Mouse (Mus musculus) cerebellum, adult 8-10 months (tissue): ENCODE results near the gene Cdhr3.
A peak's percentile ranks its signal among the peaks of the same experiment; 100 is the strongest.

Source experiments
- DNase-seq: peaks from one replicate; pipeline ENCODE4 v3.0.0; 2022

Cdhr3 gene

DNA sequence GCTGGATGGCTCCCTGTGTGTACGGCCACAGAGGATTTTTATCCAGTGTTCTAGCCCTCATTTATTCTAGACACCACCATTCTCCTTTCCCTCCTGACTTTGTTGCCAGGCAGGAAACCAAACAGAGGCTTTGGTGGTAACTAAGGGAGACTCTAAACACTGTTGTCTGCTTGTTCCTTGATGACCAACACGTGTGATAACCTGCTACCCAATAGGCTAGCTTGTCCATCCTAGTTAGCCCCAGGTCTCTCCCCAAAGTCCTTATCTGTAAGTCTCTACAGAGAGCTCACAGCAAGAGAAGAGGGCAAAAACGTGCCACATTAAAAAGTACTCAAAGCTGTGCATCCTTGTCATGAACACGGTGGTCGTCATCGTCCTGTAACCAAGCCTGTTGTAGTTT lies at the start of gene Cdhr3:
Cdhr3 (minus strand) TSS at position 101 of the 400 bp plus-strand sequence.
- no peak for DNase-seq

DNA sequence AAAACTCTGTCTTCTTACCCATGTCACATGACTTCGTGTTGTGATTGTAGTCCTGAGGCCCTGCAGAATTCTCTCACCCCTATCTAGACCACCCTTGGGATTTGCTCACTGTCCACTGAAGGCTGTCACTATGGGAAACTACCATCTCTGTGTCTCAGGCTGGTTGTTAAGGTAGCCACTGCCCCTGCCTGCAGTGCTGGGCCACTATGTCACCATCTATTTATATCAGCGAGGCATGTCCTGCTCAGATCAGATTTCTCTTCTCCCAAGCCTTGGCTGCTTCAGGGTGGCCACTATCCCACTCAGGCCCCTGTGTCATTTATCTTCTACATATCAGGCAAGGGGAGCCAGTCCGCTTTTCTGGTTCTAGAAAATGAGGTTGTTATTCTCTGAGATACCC lies 46.4 kb upstream of the Cdhr3 start:
- DNase-seq = no peak

DNA sequence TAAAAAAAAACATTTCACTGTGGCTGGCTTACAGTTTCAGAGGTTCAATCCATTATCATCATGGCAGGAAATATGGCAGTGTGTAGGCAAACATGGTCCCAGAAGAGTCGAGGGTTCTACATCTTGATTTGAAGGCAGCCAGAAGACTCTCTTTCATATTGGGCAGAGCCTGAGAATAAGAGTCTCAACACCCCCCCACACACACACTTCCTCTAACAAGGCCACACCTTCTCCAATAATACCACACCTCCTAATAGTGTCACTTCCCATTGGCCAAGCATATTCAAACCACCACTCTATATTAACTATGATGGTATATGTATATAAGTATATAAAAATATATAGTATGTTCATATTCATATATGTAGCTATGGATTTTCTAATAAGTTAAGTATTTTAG lies 45.2 kb upstream of the Cdhr3 start:
- DNase-seq = no peak

DNA sequence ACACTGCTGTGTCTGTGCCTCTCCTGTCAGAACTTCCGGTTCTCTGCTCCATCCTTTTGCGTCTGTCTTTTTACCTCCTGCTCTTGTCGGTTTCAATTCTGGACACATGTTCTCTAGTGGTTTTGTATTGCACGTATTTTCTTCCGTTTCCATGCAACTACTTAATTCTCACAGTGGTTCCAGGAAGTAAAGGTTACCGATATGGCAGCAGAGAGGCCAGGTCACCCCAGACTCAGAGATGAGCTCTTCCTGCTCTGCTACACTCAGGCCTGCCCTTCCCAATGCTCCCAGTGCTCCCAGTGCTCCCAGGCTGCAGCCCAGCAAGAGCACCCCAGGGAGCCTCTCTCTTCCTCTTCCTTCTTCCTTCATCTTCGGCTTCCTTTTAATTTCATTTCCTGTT lies 39.1 kb upstream of the Cdhr3 start:
- DNase-seq = no peak

DNA sequence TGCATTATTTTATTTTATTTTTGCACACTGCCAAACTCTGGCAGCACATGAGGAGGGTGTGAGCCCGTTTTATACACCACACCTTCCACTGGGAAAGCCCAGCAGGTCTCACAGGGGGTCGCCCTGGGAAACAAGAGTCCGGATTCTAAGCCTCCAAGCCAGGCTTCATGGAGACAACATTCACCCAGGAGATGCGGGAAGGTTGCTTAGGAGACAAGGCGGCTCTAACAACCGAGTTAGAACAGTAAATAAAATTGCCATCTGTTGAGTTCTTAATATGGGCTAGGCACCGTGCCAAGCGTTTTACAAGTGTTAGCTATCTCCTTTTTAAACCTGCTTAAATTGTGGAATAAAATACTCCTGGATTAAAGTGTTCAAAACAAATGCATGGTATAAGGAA lies 37.7 kb upstream of the Cdhr3 start:
- DNase-seq = no peak

DNA sequence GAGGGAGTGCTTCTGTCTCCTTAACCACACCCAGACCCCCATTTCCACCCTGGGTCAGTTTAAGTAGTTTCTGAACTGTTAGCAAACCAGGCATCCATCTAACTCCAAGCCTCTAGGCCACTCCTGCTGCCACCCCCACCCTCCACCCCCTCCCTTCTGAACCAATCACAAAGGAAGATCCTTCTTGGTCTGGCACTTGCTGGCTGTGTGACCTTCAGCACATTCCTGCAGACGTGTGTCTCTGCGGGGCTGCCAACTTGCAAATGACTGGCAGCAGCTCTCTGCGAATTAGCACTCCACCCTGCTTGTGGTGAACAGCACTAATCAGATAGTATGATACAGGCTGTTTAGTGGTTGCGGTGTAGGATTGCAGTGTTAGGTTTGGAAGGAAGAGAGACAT lies 36.7 kb upstream of the Cdhr3 start:
- no peak for DNase-seq

DNA sequence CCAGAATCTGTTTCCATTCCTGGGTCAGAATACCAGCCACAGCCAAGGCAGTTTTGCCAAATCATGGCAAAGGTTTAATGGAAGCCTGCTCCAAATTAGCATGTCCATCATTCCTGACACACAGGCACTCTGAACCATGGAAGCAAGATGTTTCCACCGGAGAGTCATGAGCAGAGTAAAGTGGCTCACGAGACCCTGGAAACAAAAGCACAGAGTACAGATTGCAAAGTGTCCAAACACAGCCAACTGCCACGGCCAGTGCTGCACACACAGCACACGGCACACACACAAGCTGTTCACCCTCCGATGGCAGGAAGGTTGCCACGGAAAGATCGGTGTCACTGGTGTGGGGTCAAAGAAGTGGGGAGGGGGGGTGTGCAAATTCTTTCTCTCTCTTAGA lies 36.0 kb upstream of the Cdhr3 start:
- no peak for DNase-seq

DNA sequence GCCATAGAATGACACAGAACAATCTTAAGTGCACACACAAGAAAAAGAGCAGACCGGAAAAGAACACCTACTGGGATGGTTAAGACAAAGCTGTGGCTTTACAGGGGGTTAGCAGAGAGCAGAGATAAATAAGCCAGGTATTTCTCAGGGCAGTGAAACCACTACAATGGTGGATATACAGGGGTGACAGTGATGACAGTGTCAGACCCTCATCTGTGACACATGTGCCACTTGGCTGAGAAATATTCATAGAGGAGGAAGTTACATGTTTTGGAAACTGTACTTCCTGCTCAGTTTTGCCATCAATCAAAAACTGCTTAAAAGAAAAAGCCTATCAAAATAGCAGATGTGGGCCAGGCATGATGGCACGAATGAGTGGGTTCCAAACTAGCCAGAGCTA lies 35.4 kb upstream of the Cdhr3 start:
- no peak for DNase-seq

DNA sequence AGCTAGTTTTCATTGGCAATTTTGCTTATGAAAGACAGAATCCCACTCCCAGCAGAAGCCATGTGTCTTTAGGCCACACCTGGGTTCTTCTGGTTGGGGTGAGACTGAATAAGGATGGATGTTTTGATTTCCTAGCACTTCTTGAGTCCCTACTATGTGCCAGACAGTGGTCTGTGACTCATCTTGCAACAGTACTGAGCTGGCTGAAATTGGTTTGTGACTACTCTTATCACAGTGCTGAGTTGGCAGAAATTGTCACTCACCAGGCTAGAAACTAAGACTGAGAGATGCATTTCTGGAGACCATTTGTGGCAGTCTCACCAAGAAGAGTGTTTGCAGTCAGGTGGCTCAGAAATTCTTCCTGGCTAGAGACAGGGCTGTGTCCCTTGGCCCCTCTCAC lies 33.6 kb upstream of the Cdhr3 start:
- no peak for DNase-seq

DNA sequence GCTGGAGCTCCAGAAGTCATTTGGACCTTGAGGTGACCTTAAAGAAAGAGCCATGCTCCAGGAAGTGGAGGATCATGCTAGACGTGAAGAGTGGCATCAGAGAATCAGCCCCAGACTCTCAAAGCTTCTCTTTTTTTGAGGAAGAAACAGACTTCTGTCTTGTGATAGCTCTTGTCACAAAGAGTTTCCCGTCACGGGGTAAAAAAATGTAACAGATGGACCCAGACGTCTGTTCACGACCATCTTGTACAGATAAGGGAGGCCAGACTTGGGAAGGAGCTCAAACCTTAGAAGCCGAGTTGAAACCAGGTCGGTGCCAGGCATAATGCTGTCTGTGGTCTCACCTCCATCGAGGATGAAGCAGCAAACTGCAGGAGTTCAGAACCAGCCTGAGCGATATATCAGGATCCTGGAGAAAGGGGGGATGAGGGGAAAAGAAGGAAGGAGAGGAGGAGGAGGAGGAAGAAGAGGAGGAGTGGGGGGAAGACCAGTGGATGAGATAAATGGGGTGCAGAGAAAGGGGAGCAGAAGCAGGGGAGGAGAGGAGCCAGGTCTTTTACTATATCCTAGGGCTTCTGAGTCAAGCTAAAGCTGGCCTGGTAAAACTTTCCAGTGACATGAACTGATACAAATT lies 33.0 kb upstream of the Cdhr3 start:
- DNase-seq = no peak

DNA sequence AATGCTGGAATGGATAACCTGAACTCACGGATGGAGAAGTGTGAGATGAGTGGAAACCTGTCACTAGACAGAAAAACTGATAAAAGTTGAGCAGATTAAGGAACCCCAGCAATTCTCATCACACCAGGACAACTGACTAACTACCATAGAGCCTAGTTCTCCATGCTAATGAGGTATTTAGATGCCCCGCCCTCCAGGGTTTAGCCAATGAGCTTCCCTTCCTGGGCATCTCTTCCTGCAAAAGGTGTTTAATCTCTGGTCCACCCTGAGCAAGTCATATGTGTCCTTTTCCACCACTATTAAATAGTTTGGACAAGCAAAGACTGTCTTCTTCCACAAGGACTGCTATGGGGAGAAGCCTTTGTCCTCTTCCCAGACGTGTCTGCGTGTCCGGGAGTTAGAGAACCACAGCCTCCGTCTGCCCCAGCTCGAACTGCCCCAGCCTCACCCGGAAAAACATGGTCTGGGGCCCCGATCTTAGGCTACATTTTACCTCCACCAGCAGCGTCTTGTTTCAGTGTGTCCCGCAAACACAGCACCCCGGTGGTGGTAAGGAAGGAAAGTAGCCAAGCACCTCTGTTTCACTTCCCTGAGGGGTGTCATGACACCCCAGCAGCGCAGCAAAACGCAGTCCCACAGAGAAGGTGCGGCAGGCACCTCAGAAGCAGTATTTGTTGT lies 26.1 kb upstream of the Cdhr3 start:
- DNase-seq = no peak

DNA sequence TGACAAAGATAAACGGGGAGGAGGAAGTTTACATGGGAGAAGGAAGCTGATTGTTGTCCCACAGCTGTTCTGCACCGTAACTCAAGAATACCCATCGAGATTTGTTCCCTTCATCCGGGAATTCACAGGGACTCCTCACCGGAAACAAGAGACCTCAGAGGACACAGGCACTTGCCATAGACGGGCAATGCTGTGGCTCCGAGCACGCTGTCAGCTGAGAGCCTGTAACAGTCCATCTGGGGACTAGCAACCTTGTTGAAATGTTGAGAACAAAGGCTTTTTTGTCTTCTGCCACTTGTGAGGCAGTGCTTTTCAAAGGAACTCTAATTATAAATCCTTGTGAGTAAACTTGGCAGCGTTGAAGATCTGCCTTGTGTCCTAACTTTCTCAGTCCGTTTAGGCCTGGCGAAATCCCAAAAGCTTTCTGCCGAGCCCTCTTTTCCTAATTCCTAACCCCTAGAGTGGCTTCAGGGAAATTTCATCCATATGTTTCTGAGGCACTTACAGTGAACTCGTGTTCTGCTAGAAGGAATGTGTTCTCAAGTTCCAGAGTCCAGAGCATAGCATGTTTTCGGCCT lies 18.3 kb upstream of the Cdhr3 start:
- DNase-seq = no peak

DNA sequence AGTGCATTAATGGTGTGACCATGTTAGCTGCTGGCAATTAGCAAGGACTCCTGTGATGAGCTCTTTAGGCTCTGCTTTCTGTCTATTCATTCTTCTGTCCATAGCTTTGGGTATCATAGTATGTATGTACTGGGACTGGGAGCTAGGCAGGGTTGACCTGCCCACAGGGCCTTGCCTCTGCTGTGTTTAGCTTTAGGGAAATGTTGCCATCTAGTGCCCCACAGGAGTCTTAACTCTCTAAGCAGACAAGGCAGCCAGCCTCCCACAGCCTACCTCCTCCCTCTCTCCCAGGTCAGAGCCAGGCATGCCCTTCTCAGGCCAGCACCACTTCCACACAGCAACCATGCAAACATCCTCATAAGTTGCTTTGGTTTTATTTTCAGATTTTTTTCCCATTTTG lies 16.9 kb upstream of the Cdhr3 start:
- peak; percentile 10 for DNase-seq

DNA sequence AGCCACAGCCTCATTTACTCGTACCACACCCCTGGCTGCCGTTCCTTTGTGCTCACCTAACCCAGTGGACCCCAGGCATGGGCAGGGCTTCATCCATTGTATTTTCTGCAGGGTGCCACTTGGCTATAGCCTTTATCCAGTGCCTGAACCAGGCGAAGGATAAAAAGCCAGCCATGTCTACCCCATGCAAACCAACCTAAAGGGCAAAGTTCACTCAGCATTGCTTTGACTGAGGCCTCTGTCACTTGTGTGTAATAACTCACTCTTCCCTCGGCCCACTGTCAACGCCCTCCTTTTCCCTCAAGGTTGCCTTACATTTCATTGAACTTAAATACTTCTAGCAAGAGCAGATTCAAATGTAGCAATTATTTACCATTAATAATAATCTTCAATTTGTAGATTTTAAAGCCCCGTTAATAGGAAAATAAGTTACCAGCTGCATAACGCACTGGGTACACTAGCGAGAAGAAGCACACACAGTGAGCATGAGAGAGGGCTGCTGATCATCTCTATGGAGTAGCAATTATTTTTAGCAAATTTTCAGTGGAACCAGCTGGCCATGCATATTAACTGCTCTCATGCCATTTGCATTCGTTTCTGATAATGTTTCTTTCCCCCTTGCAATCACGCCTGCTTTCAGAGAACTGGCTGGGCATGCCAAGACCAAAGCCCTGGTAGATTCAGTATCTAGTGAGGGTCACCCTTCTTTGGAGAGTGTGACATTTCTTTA lies 13.9 kb upstream of the Cdhr3 start:
- DNase-seq = no peak

DNA sequence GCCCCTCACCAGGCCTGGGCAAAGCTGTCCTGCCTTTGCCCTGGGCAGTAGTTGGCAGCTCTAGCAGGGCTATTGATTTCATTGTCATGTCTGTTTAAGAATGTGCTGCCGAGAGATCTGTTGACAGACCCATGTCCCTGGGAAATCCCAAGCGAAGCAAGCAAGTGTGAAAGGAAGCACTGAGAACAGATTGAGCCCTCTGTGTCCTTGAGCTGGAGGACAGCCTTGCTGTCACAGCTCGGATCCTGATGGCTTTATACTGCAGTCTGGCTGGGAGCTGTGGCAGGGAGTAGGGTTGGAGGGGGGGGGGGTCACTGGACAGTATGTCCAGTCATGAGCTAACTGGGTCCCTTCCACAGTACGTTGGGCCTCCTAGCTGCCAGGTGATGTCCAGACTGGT lies 13.0 kb upstream of the Cdhr3 start:
- no peak for DNase-seq

DNA sequence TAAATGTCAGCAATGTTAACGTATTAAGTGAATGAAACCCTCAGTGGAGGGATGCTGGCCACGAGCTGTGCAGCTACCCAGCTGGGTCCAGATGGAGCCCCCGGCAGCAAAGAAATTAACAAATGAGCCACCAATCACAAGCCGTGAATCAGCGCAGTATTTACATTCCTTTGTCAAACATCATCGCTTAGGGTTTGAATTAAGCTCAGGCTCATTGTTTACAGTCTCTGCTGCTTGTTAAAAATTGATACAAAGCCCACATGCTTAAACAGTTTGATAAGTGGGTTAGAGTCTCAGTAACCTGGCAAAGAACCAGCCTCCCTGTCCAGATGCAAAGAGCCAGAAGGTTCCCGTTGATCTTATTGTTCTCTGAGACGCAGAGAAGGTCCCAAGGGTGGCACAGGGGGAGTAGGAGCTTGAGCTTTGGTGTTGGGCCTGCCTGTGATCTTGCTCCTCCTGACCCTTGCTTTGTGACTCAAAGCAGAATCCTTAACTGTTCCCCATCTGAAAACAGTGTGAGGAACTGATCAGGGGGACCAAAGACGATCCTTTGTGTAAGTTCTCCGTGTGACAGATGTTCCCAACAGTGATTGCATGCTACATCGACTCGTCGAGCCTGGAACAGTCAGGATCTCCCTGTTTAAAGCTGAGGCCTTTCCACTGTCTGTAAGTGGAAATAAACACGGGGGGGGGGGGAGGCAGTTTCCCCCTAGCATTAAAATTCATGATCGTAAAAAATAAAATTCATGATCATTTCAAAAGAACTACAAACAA lies 9.9 kb upstream of the Cdhr3 start:
- DNase-seq = no peak

DNA sequence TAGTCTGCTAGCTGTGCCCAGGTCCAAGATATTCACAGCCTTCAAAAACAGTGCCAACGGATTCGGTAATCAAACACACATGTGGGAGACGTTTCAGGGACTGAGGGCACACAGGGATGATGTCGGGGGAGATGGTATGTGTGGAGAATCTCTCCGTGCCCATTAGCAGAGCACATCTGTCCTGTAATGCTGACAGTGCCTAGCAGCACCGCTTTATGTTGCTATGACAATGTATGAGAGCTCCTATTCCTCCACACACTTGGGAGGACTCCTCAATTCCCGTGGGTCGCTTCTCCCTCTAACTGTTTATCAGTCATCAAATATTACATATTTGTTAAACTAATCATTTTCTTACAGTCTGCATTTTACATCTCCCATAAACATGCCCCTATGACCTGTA lies 9.0 kb upstream of the Cdhr3 start:
- no peak for DNase-seq

DNA sequence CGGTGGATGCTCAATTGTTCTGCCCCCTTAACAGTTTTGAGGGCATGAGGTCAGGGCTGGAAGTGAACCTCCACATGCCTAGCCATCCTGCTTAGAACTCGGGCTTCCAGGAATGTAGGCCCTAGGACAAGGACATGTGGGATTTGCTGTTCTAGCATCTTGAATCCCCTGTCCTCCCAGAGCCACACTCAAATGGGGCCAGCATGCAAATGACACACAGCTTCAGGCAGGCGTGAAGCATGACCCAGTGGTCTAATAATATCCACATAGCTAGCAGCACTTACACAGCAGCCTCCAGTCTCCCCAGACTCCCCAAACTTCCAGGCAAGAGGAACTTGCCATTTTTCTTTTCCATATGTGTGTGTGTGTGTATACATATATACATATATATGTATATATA lies 3.3 kb upstream of the Cdhr3 start:
- DNase-seq = no peak

DNA sequence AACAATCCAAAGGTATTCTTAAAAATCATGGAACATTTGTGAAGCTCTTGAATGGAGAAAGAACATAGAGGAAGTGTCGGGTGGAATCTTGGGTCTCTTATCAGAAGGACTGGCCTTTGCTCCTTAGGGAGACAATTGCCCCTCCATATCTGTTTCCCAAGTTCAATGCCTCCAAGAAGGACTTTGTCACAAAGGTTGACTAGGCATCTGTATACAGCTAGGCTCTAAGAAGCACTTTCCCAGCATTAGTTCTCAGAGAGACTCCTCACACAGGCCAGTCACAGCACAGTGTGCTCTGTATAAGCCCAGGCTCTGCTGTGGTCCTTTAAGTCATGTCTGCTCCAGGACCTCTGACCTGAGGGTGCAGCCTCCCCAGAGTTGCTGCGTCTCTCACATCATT lies 479 bp downstream of the Cdhr3 start:
- DNase-seq = no peak

DNA sequence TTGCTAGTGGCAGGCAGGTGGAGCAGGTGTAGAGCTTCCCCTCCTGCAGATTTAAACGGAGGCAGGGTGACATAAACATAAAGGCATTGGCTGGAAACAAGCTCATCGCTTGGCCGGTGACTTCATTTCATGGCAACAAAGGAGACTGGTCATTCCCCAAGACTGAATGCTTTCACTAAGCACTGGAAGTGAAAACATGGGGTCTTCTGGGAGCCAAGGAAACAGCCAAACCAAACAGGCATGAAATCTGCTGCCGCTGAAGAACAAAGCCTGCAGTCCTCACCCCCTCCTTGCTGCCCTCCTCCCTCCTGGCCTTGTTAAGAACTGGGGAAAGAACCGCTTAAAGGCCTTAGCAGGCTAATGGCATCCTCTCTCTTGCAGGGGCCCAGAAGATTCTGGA lies 6.5 kb downstream of the Cdhr3 start:
- DNase-seq = no peak

DNA sequence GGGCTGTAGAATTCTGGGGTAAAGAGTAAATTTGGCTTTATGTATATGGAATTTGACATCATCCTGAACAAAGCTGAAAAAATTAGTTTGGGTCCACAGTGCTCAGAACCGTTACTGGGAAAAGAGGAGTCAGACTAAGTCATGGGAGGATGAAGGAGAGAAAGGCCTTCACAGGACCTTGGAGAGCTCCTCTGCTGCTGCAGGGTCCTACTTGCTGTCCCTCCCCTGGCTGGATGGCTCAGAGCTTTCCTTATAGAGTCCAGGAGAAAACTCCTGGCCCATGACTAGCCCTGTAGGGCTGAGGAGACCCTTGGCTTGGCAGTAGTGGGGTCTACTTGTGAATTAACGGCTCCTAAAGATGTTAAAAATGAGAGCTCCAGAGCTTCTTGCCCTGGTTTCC lies 8.0 kb downstream of the Cdhr3 start:
- DNase-seq = no peak

DNA sequence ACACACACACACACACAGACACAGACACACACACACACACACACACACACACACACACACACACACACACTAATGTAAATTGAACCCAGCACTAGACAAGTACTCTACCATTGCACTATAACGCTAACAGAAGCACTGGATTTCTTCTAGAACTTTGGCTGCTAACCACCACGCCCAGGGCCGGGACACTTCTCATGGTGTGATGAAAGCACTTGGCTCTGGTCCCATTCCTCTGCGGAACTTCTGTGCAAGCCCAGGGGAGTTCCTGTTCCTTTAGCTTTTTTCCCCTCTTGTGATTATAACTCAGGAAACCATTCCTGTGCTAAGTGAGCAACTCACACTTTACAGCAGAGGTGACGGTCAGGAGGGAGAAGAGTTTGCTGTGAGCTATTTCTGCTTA lies 9.3 kb downstream of the Cdhr3 start:
- no peak for DNase-seq

DNA sequence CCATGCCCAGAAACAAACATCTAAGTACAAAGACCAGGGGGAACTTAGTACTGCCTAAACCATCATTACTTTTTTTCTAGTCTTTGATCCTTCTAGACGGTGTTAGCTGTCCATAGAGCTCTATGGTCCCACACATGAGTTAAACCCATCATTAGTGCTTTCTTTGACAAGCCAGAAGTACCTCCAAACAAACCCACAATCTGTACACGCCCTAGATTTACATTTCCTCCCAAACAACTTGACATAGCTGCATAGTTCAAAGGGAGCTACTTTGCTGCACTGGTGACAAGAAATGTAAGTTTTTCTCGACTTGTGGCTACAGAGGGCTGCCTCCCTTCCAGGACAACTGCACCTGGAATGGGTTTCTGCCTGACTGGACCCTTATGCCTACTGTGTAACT lies 16.4 kb downstream of the Cdhr3 start:
- no peak for DNase-seq
